Mouse (Mus musculus): ENCODE results near the gene Abcc3.

The Abcc3 gene

GRCm38 (mm10) chr11:94327693-94328643, 64.8 kb downstream of the Abcc3 start, which contains the start of gene Ankrd40:
Gene Ankrd40, plus strand, starts transcription at chr11:94328001.
- DNase-seq (ENCODE audit: extremely low read depth, low read depth), result peak; percentile 69

GRCm38 (mm10) chr11:94326961-94327411, 65.8 kb downstream of the Abcc3 start:
- DNase-seq (ENCODE audit: extremely low read depth, low read depth), result no peak

GRCm38 (mm10) chr11:94324618-94325017, 68.2 kb downstream of the Abcc3 start:
- DNase-seq (ENCODE audit: extremely low read depth, low read depth), result no peak

- no peak for DNase-seq (ENCODE audit: extremely low read depth, low read depth)
These were observed 69.4 kb downstream of the Abcc3 start for GRCm38 (mm10) chr11:94323271-94323925.

- DNase-seq (ENCODE audit: extremely low read depth, low read depth), result no peak
These were observed 70.2 kb downstream of the Abcc3 start for GRCm38 (mm10) chr11:94322636-94323035.

- peak; percentile 59 for DNase-seq (ENCODE audit: extremely low read depth, low read depth)
These were observed 70.8 kb downstream of the Abcc3 start, which contains the start of gene Luc7l3 for GRCm38 (mm10) chr11:94321931-94322400. Gene Luc7l3, minus strand, starts transcription at chr11:94321988.

GRCm38 (mm10) chr11:94320969-94321930, 71.5 kb downstream of the Abcc3 start:
- no peak for DNase-seq (ENCODE audit: extremely low read depth, low read depth)

- no peak for DNase-seq (ENCODE audit: extremely low read depth, low read depth)
These were observed 74.7 kb downstream of the Abcc3 start for GRCm38 (mm10) chr11:94318056-94318455.

- no peak for DNase-seq (ENCODE audit: extremely low read depth, low read depth)
These were observed 75.3 kb downstream of the Abcc3 start for GRCm38 (mm10) chr11:94317515-94317914.

- no peak for DNase-seq (ENCODE audit: extremely low read depth, low read depth)
These were observed 75.8 kb downstream of the Abcc3 start for GRCm38 (mm10) chr11:94317014-94317413.

- DNase-seq (ENCODE audit: extremely low read depth, low read depth), result no peak
These were observed 76.3 kb downstream of the Abcc3 start for GRCm38 (mm10) chr11:94316528-94316927.

GRCm38 (mm10) chr11:94315308-94315707, 77.5 kb downstream of the Abcc3 start:
- DNase-seq (ENCODE audit: extremely low read depth, low read depth), result no peak

- no peak for DNase-seq (ENCODE audit: extremely low read depth, low read depth)
These were observed 78.6 kb downstream of the Abcc3 start for GRCm38 (mm10) chr11:94314098-94314652.

GRCm38 (mm10) chr11:94312733-94313132, 80.1 kb downstream of the Abcc3 start:
- DNase-seq (ENCODE audit: extremely low read depth, low read depth), result no peak

- DNase-seq (ENCODE audit: extremely low read depth, low read depth), result no peak
These were observed 97.6 kb downstream of the Abcc3 start for GRCm38 (mm10) chr11:94294996-94295845.
